Mouse (Mus musculus): ENCODE data around the gene Olfr1133.
"Not testable (repeated sequence)": the region's sequence is repeated elsewhere in the genome, so short reads cannot be mapped to it uniquely, and the experiment has no call there.

Gene Olfr1133

GRCm38 (mm10) chr2:87647274-87647673 is at the start of gene Olfr1133:
Olfr1133 (minus strand) TSS chr2:87647374.
- DNase-seq, result no peak

- no peak for DNase-seq
Observed at GRCm38 (mm10) chr2:87693847-87694246, 46.7 kb upstream of the Olfr1133 start, which contains the start of gene Olfr1136. Olfr1136 (minus strand) TSS chr2:87693947.

- DNase-seq, result no peak
Observed at GRCm38 (mm10) chr2:87673564-87673963, 26.4 kb upstream of the Olfr1133 start, which contains the start of gene Olfr1135. Olfr1135 (minus strand) TSS chr2:87673664.

GRCm38 (mm10) chr2:87658360-87658759 is 11.2 kb upstream of the Olfr1133 start, which contains the start of gene Olfr1134:
Olfr1134 (minus strand) TSS chr2:87658460.
- no peak for DNase-seq

- DNase-seq, result no peak
Observed at GRCm38 (mm10) chr2:87642441-87642840, 4.7 kb downstream of the Olfr1133 start.

GRCm38 (mm10) chr2:87637435-87637834 is 9.7 kb downstream of the Olfr1133 start, which contains the start of gene Olfr1132:
Olfr1132 (minus strand) TSS chr2:87637535.
- no peak for DNase-seq

- DNase-seq, result no peak
Observed at GRCm38 (mm10) chr2:87626804-87627203, 20.4 kb downstream of the Olfr1133 start, which contains the start of gene Olfr1131. Olfr1131 (plus strand) TSS chr2:87627104.

GRCm38 (mm10) chr2:87605912-87606311 is 41.3 kb downstream of the Olfr1133 start, which contains the start of gene Olfr1130:
Olfr1130 (plus strand) TSS chr2:87606212.
- DNase-seq, result not testable (repeated sequence)

Measured in layer of hippocampus, adult 9-11 months (tissue).